Mouse (Mus musculus) neural tube, embryonic 14.5 days (tissue): ENCODE measurements at regions not wholly inside any gene's neighbourhood (a gene's known extent, or its start where the extent isn't known, plus 50 kb on each side); places are given as distances from the start of the nearest gene placed in this dataset.

Source experiments
- ATAC-seq: fragments of 200-750 bp; cut with Nextera tagmentation; 2 replicates; pipeline ENCODE4 v1.8.0; 2017; ENCODE audit warnings: low read depth, mild to moderate bottlenecking, moderate TSS enrichment, moderate library complexity
- H3K27ac ChIP-seq: fragments of 300-500 bp; sonication (generic); 2 replicates; pipeline ENCODE4 v1.5.1; 2014; ENCODE audit warnings: low read depth, mild to moderate bottlenecking, control low read depth, low read length, moderate library complexity, mixed read lengths
- H3K27me3 ChIP-seq: fragments of 300-500 bp; sonication (generic); 2 replicates; pipeline ENCODE4 v1.6.1; 2014; ENCODE audit warnings: low read length; ENCODE audit not compliant: control insufficient read depth, insufficient read depth
- H3K36me3 ChIP-seq: fragments of 300-500 bp; sonication (generic); 2 replicates; pipeline ENCODE4 v1.6.1; 2014; ENCODE audit warnings: low read length, mixed read lengths; ENCODE audit not compliant: control insufficient read depth, insufficient read depth
- H3K4me1 ChIP-seq: fragments of 300-500 bp; sonication (generic); 2 replicates; pipeline ENCODE4 v1.6.1; 2014; ENCODE audit warnings: low read length; ENCODE audit not compliant: control insufficient read depth, insufficient read depth
- H3K4me2 ChIP-seq: fragments of 300-500 bp; sonication (generic); 2 replicates; pipeline ENCODE4 v1.6.1; 2014; ENCODE audit warnings: mild to moderate bottlenecking, low read depth, low read length, control low read depth
- H3K4me3 ChIP-seq: fragments of 300-500 bp; sonication (generic); 2 replicates; pipeline ENCODE4 v1.5.1; 2014; ENCODE audit warnings: low read depth, low read length, control low read depth, mixed read lengths
- H3K9ac ChIP-seq: fragments of 300-500 bp; sonication (generic); replicated peaks from 2 replicates; pipeline ENCODE4 v1.6.1; 2014; ENCODE audit warnings: low read depth, mild to moderate bottlenecking, control low read depth, low read length, mixed read lengths
- H3K9me3 ChIP-seq: fragments of 300-500 bp; sonication (generic); 2 replicates; pipeline ENCODE4 v1.6.1; 2016; ENCODE audit warnings: low read length; ENCODE audit not compliant: control insufficient read depth
- WGBS: fragments of 180-500 bp; shearing (Covaris S2); extraction: QIAGEN DNeasy Blood & Tissue Kit; methylation state at CpG from one replicate; pipeline ENCODE4 v1.1.7; 2014; 5-methylcytosine and 5-hydroxymethylcytosine counted together

DNA sequence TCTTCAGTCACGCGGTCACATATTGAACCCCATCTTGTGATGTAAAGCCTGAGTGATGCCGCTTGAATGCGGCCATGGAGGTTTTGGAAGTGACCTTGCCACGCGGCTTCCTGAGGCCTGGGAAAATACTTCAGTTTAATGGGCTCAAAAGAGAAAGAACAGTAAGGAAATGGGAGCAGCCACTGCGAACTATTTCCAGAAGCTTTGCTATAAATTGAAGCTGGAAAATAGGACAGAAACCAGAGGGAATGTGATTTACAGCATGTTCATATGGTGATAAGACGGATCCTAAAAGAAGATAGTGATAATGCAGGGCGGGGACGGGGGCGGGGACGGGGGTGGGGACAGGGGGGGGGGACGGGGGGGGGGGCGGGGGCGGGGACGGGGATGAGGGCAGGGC lies 52.7 kb upstream of the Trpc4 start:
- H3K4me3 ChIP-seq, result no peak overlapping the region
- H3K27me3 ChIP-seq, result no peaks in the 10 kb centered on the region
- H3K4me1 ChIP-seq, result no peaks in the 10 kb centered on the region
- H3K9ac ChIP-seq, result no peak overlapping the region
- H3K9me3 ChIP-seq, result no peaks in the 10 kb centered on the region
- no peak overlapping the region for H3K4me2 ChIP-seq
- 77% methylated on average over 10 of the region's 16 CpGs for WGBS
- no peak overlapping the region for H3K27ac ChIP-seq
- ATAC-seq, result no peak
- H3K36me3 ChIP-seq, result no peaks in the 10 kb centered on the region

DNA sequence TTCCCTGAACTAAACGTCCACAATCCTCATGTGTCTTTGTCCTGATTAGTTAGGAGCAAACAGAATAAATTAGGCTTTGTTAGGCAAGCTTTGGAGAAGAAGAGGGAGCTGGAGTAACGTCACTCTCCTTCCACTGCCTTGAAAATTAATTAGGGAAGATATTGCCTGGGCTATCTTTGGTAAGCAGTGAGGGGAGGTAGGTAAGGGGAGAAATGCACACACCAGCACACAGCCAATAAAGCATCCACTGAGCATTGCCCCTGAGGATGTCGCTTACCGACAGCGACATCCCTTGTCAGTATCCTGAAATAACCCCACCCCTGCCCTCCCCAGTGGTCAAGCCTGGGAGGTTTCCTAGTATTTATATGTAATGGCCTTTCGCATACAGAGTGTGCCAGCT lies 72.2 kb upstream of the Trpc4 start:
- Histone ChIP-seq H3K36me3 (no peaks in the 10 kb centered on the region), H3K4me3 (no peak overlapping the region), H3K4me2 (no peak overlapping the region), H3K9ac (no peak overlapping the region), H3K27ac (no peak overlapping the region), H3K9me3 (no peaks in the 10 kb centered on the region), H3K27me3 (no peaks in the 10 kb centered on the region), H3K4me1 (no peaks in the 10 kb centered on the region)
- ATAC-seq, result no peak
- WGBS, result 43% methylated on average over 6 of the region's 6 CpGs

DNA sequence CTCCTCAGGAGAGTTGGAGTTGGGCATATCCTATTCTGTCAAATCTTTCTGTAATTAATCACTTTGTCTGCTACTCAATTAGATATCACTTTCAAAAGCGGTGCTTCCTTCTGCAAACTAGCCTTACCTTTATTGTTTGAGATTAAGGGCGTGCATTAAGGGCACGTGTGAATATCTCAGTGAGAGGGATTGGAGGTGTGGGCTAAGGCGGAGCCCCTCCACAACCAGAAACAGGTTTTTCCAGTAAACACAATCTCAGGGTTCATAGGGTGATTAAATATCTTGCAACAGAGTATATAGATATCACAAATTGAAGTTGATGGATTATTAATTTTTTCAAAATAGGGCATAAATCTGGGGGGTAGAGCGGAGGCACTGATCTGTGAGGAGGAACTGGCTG lies 79.4 kb upstream of the Trpc4 start:
- ATAC-seq, result no peak
- Histone ChIP-seq H3K9ac (no peak overlapping the region), H3K27ac (no peak overlapping the region), H3K27me3 (no peaks in the 10 kb centered on the region), H3K4me1 (no peaks in the 10 kb centered on the region), H3K36me3 (no peaks in the 10 kb centered on the region), H3K9me3 (no peaks in the 10 kb centered on the region), H3K4me3 (no peak overlapping the region), H3K4me2 (no peak overlapping the region)
- WGBS, result 86% methylated on average over 5 of the region's 5 CpGs

DNA sequence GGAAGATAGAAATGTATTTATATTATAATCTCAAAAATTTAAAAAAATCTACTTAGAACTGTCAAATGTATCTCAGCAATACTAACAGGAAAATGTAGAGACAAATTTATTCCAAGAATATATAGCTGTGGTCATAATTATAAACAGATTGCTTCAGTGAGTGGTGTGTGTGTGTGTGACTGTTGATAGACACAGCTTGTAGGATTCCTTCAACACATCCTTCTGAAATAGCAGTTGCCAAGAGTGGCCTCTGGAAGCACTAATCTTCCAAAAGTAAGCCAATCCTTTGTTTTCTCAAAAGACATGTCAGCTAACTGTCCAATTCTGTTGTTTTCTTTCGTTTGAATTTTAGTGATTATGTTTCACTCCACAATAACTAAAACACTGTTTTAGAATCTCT lies 95.2 kb upstream of the Trpc4 start:
- Histone ChIP-seq H3K9ac (no peak overlapping the region), H3K36me3 (no peaks in the 10 kb centered on the region), H3K27ac (no peak overlapping the region), H3K27me3 (no peaks in the 10 kb centered on the region), H3K4me1 (no peaks in the 10 kb centered on the region), H3K4me3 (no peak overlapping the region), H3K9me3 (no peaks in the 10 kb centered on the region), H3K4me2 (no peak overlapping the region)
- 86% methylated on average over 1 of the region's 1 CpGs for WGBS
- ATAC-seq, result no peak

DNA sequence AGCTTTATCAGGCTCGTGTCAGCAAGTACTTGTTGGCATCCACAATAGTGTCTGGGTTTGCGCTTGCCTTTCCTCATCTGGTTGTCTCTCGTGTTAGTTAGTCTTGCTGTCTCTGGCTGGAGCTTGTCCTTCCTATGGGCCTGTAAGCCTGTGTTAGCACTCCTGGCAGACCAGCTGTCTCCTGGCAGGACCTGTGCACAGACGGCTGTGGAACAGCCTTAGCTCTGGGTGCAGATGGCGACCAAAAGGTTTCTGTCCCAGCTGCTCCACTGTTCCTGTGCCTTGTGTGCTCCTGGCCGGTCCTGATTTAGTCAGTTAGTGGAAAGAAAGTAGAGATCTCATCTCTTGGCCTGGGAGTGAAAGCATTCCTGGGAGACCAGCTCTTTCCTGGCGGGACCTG lies 101.5 kb upstream of the Trpc4 start:
- H3K4me1 ChIP-seq, result peaks cover 4% of the 10 kb centered on the region
- no peak overlapping the region for H3K4me3 ChIP-seq
- 83% methylated on average over 7 of the region's 7 CpGs for WGBS
- H3K4me2 ChIP-seq, result no peak overlapping the region
- H3K27ac ChIP-seq, result no peak overlapping the region
- H3K36me3 ChIP-seq, result no peaks in the 10 kb centered on the region
- ATAC-seq, result no peak
- no peaks in the 10 kb centered on the region for H3K27me3 ChIP-seq
- no peak overlapping the region for H3K9ac ChIP-seq
- H3K9me3 ChIP-seq, result no peaks in the 10 kb centered on the region

DNA sequence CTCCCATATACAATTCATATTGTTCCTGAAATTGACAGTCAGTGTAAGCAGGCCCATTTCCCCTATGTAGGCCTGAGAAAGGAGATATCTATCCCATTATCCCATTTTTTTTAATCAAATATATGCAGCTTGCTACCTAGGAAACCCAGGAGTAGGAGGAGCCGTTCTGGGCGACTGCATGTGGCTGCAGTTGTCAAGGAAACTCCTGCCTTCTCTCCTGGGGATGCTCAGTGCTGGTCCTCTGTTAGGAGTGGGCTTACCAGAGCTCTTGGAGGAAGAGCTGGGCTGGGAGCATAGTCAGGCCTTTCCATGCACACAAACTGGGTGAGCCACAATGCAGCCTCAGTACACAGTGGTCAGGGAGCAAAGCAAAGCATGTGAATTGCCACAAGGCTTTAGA lies 106.5 kb upstream of the Trpc4 start:
- WGBS, result 26% methylated on average over 2 of the region's 2 CpGs
- peak; percentile 66; the same call in 1 of the 2 replicates for ATAC-seq
- H3K9ac ChIP-seq, result no peak overlapping the region
- no peaks in the 10 kb centered on the region for H3K27me3 ChIP-seq
- H3K4me3 ChIP-seq, result no peak overlapping the region
- no peak overlapping the region for H3K27ac ChIP-seq
- peaks cover 5% of the 10 kb centered on the region for H3K4me1 ChIP-seq
- H3K4me2 ChIP-seq, result no peak overlapping the region
- no peaks in the 10 kb centered on the region for H3K36me3 ChIP-seq
- no peaks in the 10 kb centered on the region for H3K9me3 ChIP-seq

DNA sequence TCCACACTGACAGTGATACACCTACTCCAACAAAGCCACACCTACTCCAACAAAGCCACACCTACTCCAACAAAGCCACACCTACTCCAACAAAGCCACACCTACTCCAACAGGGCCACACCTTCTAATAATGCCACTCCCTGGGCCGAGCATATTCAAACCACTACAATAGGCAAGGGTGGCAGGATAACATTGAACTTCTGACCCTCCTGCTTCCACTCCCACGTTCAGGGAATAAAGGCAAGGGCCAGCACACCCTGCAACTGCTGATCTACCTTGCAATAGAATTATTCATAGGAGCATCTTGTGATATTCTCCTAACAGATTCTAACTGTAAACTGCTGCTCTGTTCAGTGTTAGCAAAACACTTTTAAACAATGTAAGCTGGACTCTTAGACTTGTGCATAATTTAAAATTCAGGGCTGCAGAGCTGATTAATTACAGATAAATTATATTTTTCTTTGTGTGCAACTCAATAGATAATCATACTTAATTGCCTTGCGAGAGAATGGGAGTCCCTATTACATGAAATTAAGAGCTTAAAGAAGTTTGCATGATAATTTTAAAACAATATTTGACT lies 107.7 kb upstream of the Trpc4 start:
- 57% methylated on average over 3 of the region's 3 CpGs for WGBS
- Histone ChIP-seq H3K9me3 (no peaks in the 10 kb centered on the region), H3K4me3 (no peak overlapping the region), H3K9ac (no peak overlapping the region), H3K27me3 (no peaks in the 10 kb centered on the region), H3K36me3 (no peaks in the 10 kb centered on the region), H3K27ac (no peak overlapping the region), H3K4me1 (peaks cover 5% of the 10 kb centered on the region), H3K4me2 (no peak overlapping the region)
- no peak for ATAC-seq

DNA sequence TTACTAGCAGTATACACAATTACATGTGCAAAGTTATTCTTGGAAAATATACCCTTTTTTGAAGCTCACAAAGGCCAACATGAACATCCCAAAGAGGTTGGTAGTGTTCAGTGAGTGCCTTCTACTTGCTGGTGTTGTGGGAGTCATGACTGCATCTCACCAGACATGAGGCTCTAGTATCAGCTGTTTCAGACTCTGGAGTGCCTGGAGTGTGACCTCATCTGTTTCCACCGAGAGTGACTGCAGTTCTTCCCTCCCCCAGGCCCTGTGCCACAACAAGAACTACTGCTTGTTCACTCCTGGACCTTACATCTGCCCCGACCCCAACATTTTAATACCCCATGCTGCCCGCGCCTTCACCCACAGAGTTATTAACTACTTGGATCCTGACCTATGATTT lies 128.5 kb upstream of the Trpc4 start:
- H3K27me3 ChIP-seq, result no peaks in the 10 kb centered on the region
- no peaks in the 10 kb centered on the region for H3K36me3 ChIP-seq
- H3K27ac ChIP-seq, result no peak overlapping the region
- H3K4me3 ChIP-seq, result no peak overlapping the region
- H3K9ac ChIP-seq, result no peak overlapping the region
- 71% methylated on average over 4 of the region's 4 CpGs for WGBS
- H3K4me2 ChIP-seq, result no peak overlapping the region
- ATAC-seq, result no peak
- no peaks in the 10 kb centered on the region for H3K9me3 ChIP-seq
- no peaks in the 10 kb centered on the region for H3K4me1 ChIP-seq

DNA sequence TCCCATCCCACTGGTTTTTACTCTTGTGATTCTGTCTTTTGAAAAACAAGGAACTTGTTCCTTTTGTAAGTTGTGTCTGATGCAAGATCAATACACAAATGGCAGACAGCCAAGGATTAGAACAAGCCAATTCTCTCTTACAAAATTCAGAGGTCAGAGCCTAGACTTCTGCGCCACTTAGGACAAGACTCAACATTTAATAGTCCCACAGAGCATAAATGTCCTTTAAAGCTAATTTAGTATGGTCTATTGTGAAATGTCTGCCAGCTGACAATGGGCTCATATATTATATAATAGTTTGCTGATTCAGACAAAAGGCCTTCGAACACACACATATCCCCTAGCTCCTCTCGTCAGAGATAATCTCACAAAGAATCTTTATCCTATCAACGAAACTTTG lies 135.6 kb upstream of the Trpc4 start:
- no peak overlapping the region for H3K27ac ChIP-seq
- H3K9me3 ChIP-seq, result no peaks in the 10 kb centered on the region
- H3K4me2 ChIP-seq, result no peak overlapping the region
- H3K4me3 ChIP-seq, result no peak overlapping the region
- no peak for ATAC-seq
- H3K4me1 ChIP-seq, result no peaks in the 10 kb centered on the region
- no peaks in the 10 kb centered on the region for H3K27me3 ChIP-seq
- no peaks in the 10 kb centered on the region for H3K36me3 ChIP-seq
- H3K9ac ChIP-seq, result no peak overlapping the region
- WGBS, result 20% methylated on average over 4 of the region's 4 CpGs
